Mouse (Mus musculus) layer of hippocampus, adult 18-20 months (tissue): ENCODE measurements around the gene Gm7271. TPM values are rescaled to one million over a fixed set of nuclear protein-coding genes. Genes with fewer than 3 reads are reported as not detected.

Experiments used
- total RNA-seq, 2 experiments: library from RNA; stranded (reverse); gene quantifications; 2 replicates each; pipeline ENCODE4 v1.2.3; 2021

The Gm7271 gene
- total RNA-seq, 2 experiments from 2014 or later = not detected

Other genes with a start within 250 kb of the Gm7271 start
- gene Clock, start 179.2 kb upstream of the Gm7271 start, total RNA-seq = 10 to 100 TPM; 49.6 to 50.3 TPM
- not detected for gene Pdcl2, start 152.9 kb upstream of the Gm7271 start, total RNA-seq
- gene Nmu, start 120.3 kb upstream of the Gm7271 start, total RNA-seq = not detected
- 10 to 100 TPM; 57.2 to 58.5 TPM for gene Exoc1, start 45.3 kb downstream of the Gm7271 start, total RNA-seq
- 1 to 10 TPM; 6.0 to 6.7 TPM for gene Cep135, start 104.7 kb downstream of the Gm7271 start, total RNA-seq
- 10 to 100 TPM; 83.7 to 89.5 TPM for gene C530008M17Rik, start 172.5 kb downstream of the Gm7271 start, total RNA-seq